Mouse (Mus musculus) myocyte (in vitro differentiated cells): ENCODE data around the gene Ift140. TPM values are rescaled to one million over a fixed set of nuclear protein-coding genes. Genes with fewer than 3 reads are reported as not detected.

ENCODE experiments used
- H3K27me3 ChIP-seq: one replicate; pipeline ENCODE4 v1.6.1; 2011; ENCODE audit not compliant: control insufficient read depth, insufficient read depth, insufficient read length
- H3K36me3 ChIP-seq: one replicate; pipeline ENCODE4 v1.6.1; 2011; ENCODE audit not compliant: control insufficient read depth, insufficient read depth
- H3K4me2 ChIP-seq: one replicate; pipeline ENCODE4 v1.6.1; 2011; ENCODE audit warnings: low read depth, control low read depth
- H3K4me3 ChIP-seq: one replicate; pipeline ENCODE4 v1.5.1; 2011; ENCODE audit warnings: mild to moderate bottlenecking, control low read depth, moderate library complexity
- H3K79me2 ChIP-seq: one replicate; pipeline ENCODE4 v1.6.1; 2011; ENCODE audit not compliant: control insufficient read depth, insufficient read depth
- H3ac ChIP-seq: one replicate; pipeline ENCODE4 v1.6.1; 2011; ENCODE audit not compliant: control insufficient read depth, insufficient read length
- CEBPB ChIP-seq: IDR thresholded peaks from 2 replicates; pipeline ENCODE4 v1.6.1; 2011; ENCODE audit warnings: mild to moderate bottlenecking, moderate library complexity; ENCODE audit not compliant: poor library complexity, insufficient read depth, severe bottlenecking
- E2F4 ChIP-seq: IDR thresholded peaks from one replicate; pipeline ENCODE4 v1.6.1; 2011; ENCODE audit warnings: mild to moderate bottlenecking, control low read depth, moderate library complexity; ENCODE audit not compliant: insufficient read depth
- MAX ChIP-seq: IDR thresholded peaks from one replicate; pipeline ENCODE4 v1.6.1; 2011; ENCODE audit warnings: low read depth, mild to moderate bottlenecking, control low read depth
- MYOD1 ChIP-seq, 3 experiments: IDR thresholded peaks; one replicate each; pipeline ENCODE4 v1.6.1; 2011; ENCODE audit warnings: control low read depth in 2 of 3, low read depth in 2 of 3, mild to moderate bottlenecking in 2 of 3, moderate library complexity in 1 of 3; ENCODE audit not compliant: insufficient read length in 2 of 3, control insufficient read depth in 1 of 3
- MYOG ChIP-seq, 3 experiments: IDR thresholded peaks; one replicate each; pipeline ENCODE4 v1.6.1; 2011; ENCODE audit warnings: control low read depth in 2 of 3, low read depth in 2 of 3, mild to moderate bottlenecking in 2 of 3; ENCODE audit not compliant: insufficient read length in 2 of 3, control insufficient read depth in 1 of 3, insufficient read depth in 1 of 3
- POLR2A ChIP-seq: IDR thresholded peaks from one replicate; pipeline ENCODE4 v1.6.1; 2011; ENCODE audit warnings: low read depth, mild to moderate bottlenecking, control low read depth, moderate library complexity; ENCODE audit not compliant: insufficient read length
- POLR2AphosphoS2 ChIP-seq: IDR thresholded peaks from one replicate; pipeline ENCODE4 v1.6.1; 2011; ENCODE audit warnings: low read depth, control low read depth; ENCODE audit not compliant: insufficient read length
- REST ChIP-seq: IDR thresholded peaks from one replicate; pipeline ENCODE4 v1.6.1; 2011; ENCODE audit warnings: mild to moderate bottlenecking, control low read depth, moderate library complexity; ENCODE audit not compliant: insufficient read depth, insufficient read length
- SRF ChIP-seq: IDR thresholded peaks from one replicate; pipeline ENCODE4 v1.6.1; 2011; ENCODE audit warnings: low read depth; ENCODE audit not compliant: control insufficient read depth, insufficient read length
- TCF12 ChIP-seq: IDR thresholded peaks from one replicate; pipeline ENCODE4 v1.6.1; 2011; ENCODE audit warnings: mild to moderate bottlenecking, control low read depth; ENCODE audit not compliant: poor library complexity, insufficient read depth, severe bottlenecking
- TCF3 ChIP-seq: IDR thresholded peaks from one replicate; pipeline ENCODE4 v1.6.1; 2011; ENCODE audit warnings: low read depth, control low read depth; ENCODE audit not compliant: insufficient read length
- USF1 ChIP-seq: IDR thresholded peaks from one replicate; pipeline ENCODE4 v1.6.1; 2011; ENCODE audit warnings: low read depth, mild to moderate bottlenecking, control low read depth, moderate library complexity
- polyA plus RNA-seq: library from polyadenylated mRNA; unstranded; fragments of >200 nt; fragmentation: generic; extraction: Trizol; gene quantifications from one replicate; pipeline ENCODE4 v1.2.1, GENCODE M21; 2012; ENCODE audit warnings: missing spikeins

Ift140 gene
- polyA plus RNA-seq, 1 experiment, result 8.9 TPM

GRCm38 (mm10) chr17:25080210-25080609 is 64.3 kb downstream of the Ift140 start:
- Histone ChIP-seq H3K4me2 (no peak overlapping the region), H3K27me3 (no peaks in the 10 kb centered on the region), H3ac (no peak overlapping the region), H3K79me2 (no peaks in the 10 kb centered on the region), H3K4me3 (no peak overlapping the region), H3K36me3 (no peaks in the 10 kb centered on the region)
- TF ChIP-seq MAX (no peak), E2F4 (no peak), REST (no peak), CEBPB (no peak), TCF3 (no peak), POLR2A (no peak), MYOD1 (IDR thresholded peaks at IDR 0.05; ENCODE audit: control insufficient read depth in 1 of 3, insufficient read length in 2 of 3, low read depth in 2 of 3) (no peak), TCF12 (no peak), USF1 (no peak), MYOG (IDR thresholded peaks at IDR 0.05; ENCODE audit: control insufficient read depth in 1 of 3, insufficient read depth in 1 of 3, insufficient read length in 2 of 3, low read depth in 2 of 3) (no peak), SRF (no peak), POLR2AphosphoS2 (no peak)

DNA sequence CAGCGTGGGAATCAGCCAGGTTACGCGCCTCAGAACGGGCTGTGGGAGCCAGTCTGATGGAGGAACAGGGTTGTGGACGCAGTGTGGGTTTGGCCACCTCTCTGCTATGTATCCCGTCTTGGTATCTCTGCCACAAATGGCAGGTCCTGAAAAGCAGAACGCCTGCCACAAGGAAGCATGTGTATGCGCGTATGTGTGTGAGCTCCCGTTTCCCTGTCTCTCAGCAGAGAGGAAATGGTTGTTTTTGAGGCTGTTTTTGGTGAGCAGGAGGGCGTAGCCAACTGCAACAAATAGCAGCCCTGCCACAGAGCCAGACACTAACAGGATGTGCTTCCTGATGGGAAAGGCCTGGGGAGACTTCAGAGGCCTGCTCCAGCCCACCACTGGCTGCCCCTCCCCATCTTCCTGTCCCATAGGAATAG is 65.1 kb downstream of the Ift140 start:
- Histone ChIP-seq H3K4me3 (no peak overlapping the region), H3K4me2 (no peak overlapping the region), H3K27me3 (no peaks in the 10 kb centered on the region), H3K36me3 (no peaks in the 10 kb centered on the region), H3ac (no peak overlapping the region), H3K79me2 (no peaks in the 10 kb centered on the region)
- no peak for TF ChIP-seq MAX
- TF ChIP-seq REST, result no peak
- TF ChIP-seq USF1, result no peak
- TF ChIP-seq SRF, result no peak
- TF ChIP-seq E2F4, result no peak
- no peak for TF ChIP-seq POLR2AphosphoS2
- no peak for TF ChIP-seq TCF12
- no peak for TF ChIP-seq POLR2A
- TF ChIP-seq MYOD1 (IDR thresholded peaks at IDR 0.05; ENCODE audit: control insufficient read depth in 1 of 3, insufficient read length in 2 of 3, low read depth in 2 of 3), result no peak
- no peak for TF ChIP-seq MYOG (IDR thresholded peaks at IDR 0.05; ENCODE audit: control insufficient read depth in 1 of 3, insufficient read depth in 1 of 3, insufficient read length in 2 of 3, low read depth in 2 of 3)
- TF ChIP-seq CEBPB, result no peak
- TF ChIP-seq TCF3, result no peak

- Histone ChIP-seq H3ac (no peak overlapping the region), H3K27me3 (no peaks in the 10 kb centered on the region), H3K4me3 (no peak overlapping the region), H3K4me2 (no peak overlapping the region), H3K79me2 (no peaks in the 10 kb centered on the region), H3K36me3 (no peaks in the 10 kb centered on the region)
- TF ChIP-seq MYOG (IDR thresholded peaks at IDR 0.05; ENCODE audit: control insufficient read depth in 1 of 3, insufficient read depth in 1 of 3, insufficient read length in 2 of 3, low read depth in 2 of 3) (no peak), POLR2A (no peak), MAX (no peak), TCF3 (no peak)
Observed at GRCm38 (mm10) chr17:25082081-25082847, 66.4 kb downstream of the Ift140 start.

DNA sequence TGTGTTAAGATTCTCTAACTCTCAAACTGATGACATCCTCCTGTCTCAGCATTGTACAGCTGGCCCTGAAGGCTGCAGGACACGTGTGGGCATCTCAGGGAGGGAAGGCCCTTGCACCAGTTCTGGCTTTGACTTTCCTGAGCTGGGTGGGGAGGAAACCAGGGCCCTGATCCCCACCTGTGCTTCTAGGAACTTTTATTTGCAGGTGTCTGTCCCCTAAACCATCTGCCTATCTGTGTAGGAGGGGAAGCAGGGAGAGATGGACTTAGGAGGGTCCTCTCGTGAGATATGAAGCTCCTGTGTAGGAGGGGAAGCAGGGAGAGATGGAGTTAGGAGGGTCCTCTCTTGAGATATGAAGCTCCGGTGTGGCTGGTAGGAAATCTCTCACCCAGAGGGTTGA is 67.0 kb downstream of the Ift140 start:
- no peak for TF ChIP-seq USF1
- TF ChIP-seq TCF3, result no peak
- no peak for TF ChIP-seq POLR2AphosphoS2
- TF ChIP-seq POLR2A, result no peak
- no peak for TF ChIP-seq SRF
- TF ChIP-seq E2F4, result no peak
- TF ChIP-seq TCF12, result no peak
- TF ChIP-seq CEBPB, result no peak
- no peak for TF ChIP-seq MYOD1 (IDR thresholded peaks at IDR 0.05; ENCODE audit: control insufficient read depth in 1 of 3, insufficient read length in 2 of 3, low read depth in 2 of 3)
- no peak for TF ChIP-seq MAX
- TF ChIP-seq MYOG (IDR thresholded peaks at IDR 0.05; ENCODE audit: control insufficient read depth in 1 of 3, insufficient read depth in 1 of 3, insufficient read length in 2 of 3, low read depth in 2 of 3), result no peak
- no peak for TF ChIP-seq REST
- Histone ChIP-seq H3K36me3 (no peaks in the 10 kb centered on the region), H3K27me3 (no peaks in the 10 kb centered on the region), H3K4me2 (no peak overlapping the region), H3K4me3 (no peak overlapping the region), H3ac (no peak overlapping the region), H3K79me2 (no peaks in the 10 kb centered on the region)

DNA sequence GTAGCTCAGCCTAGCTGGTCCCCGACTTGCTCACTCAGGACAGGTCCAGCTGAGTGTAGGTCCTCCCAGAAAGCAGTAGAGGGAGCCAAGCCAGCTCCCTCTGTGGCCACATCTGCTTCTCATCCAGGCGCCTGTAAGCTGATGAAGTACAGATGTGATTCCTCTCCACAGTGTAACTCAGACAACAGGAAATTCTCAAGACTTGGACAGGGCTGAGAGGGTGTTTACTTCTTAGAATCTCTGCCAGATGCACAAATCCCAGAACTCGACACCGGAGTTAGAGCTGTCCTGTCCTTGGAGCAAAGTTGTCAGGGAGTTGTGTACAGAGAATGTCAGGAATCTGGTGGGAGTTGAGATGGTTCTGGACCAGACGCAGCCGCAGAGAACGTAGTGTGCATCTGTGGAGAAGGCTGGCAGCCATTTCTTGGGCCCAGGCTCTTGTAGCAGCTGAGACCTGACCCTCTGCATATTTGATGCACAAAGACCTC is 67.6 kb downstream of the Ift140 start, which contains the start of gene Tmem204:
Gene Tmem204 (minus strand): TSS at position 148 of the 488 bp plus-strand sequence.
- Histone ChIP-seq H3K27me3 (no peaks in the 10 kb centered on the region), H3K4me2 (no peak within 1 kb of the TSS), H3K4me3 (no peak within 1 kb of the TSS), H3K79me2 (no peaks in the 10 kb centered on the region), H3ac (no peak within 1 kb of the TSS), H3K36me3 (no peaks in the 10 kb centered on the region)
- TF ChIP-seq USF1 (no peak), CEBPB (no peak), MYOG (IDR thresholded peaks at IDR 0.05; ENCODE audit: control insufficient read depth in 1 of 3, insufficient read depth in 1 of 3, insufficient read length in 2 of 3, low read depth in 2 of 3) (no peak), POLR2A (no peak), POLR2AphosphoS2 (no peak), MAX (no peak), MYOD1 (IDR thresholded peaks at IDR 0.05; ENCODE audit: control insufficient read depth in 1 of 3, insufficient read length in 2 of 3, low read depth in 2 of 3) (no peak), E2F4 (no peak), SRF (no peak), TCF3 (no peak), TCF12 (no peak), REST (no peak)
